22 mouse cellular contexts compared by ENCODE assay signal in genomic region chr4:140402319-140402718, GRCm38 (mm10).
DNase-seq lines count a peak whose midpoint lies in the region; ATAC-seq and TF ChIP-seq lines count a peak whose summit lies in the region.
"Had no signal": no experiment of that assay in that cellular context is flagged by ENCODE, and none has a peak within 500 bp of the region (broad histone marks: within the 10 kb centered on the region; RNA-seq: fewer than 3 reads in every experiment).

No protein-coding gene starts in this region.

- peaks cover 27% of the 10 kb centered on the region for H3K4me1 ChIP-seq in forebrain, embryonic 12.5 days
- H3K4me1 ChIP-seq in forebrain, embryonic 11.5 days (replicated peaks; ENCODE audit: control insufficient read depth, insufficient read depth, low read length), result peaks cover 6% of the 10 kb centered on the region; the same call in 1 of the 2 replicates
- no peaks in the 10 kb centered on the region for H3K4me1 ChIP-seq in hindbrain, postnatal 0 days (ENCODE audit: insufficient read depth, low read length)
- H3K4me1 ChIP-seq in hindbrain, embryonic 11.5 days (replicated peaks; ENCODE audit: control insufficient read depth, insufficient read depth, low read length), result peaks cover 5% of the 10 kb centered on the region; the same call in 1 of the 2 replicates
- peaks cover 11% of the 10 kb centered on the region; the same call in 1 of the 2 replicates for H3K4me1 ChIP-seq in heart, embryonic 12.5 days (replicated peaks)
- H3K4me1 ChIP-seq: limb, embryonic 15.5 days; lung, embryonic 15.5 days had no signal

- no peak overlapping the region for H3K4me3 ChIP-seq in forebrain, embryonic 12.5 days (replicated peaks)
- no peak overlapping the region for H3K4me3 ChIP-seq in forebrain, embryonic 11.5 days (ENCODE audit: low read depth, low read length)
- H3K4me3 ChIP-seq in hindbrain, postnatal 0 days (ENCODE audit: low read length), result no peak overlapping the region
- H3K4me3 ChIP-seq in hindbrain, embryonic 11.5 days (ENCODE audit: low read depth, low read length), result no peak overlapping the region
- H3K4me3 ChIP-seq in heart, embryonic 12.5 days, result no peak overlapping the region
- H3K4me3 ChIP-seq: gastrocnemius, adult 2 months; limb, embryonic 15.5 days; lung, embryonic 15.5 days had no signal

- DNase-seq in forebrain, embryonic 11.5 days (ENCODE audit: low spot score), result no peak
- peak; percentile 68 for DNase-seq in hindbrain, postnatal 0 days (ENCODE audit: low spot score)
- no peak for DNase-seq in hindbrain, embryonic 11.5 days (ENCODE audit: low spot score)
- DNase-seq in retina, postnatal 1 day, result peak; percentile 58
- no peak for DNase-seq in retina, embryonic 14.5 days (ENCODE audit: low spot score)
- DNase-seq: adrenal gland, postnatal 14 days; cerebellum, adult 8-10 months; gastrocnemius, adult 2 months; heart, postnatal 4 days; kidney, adult 18-20 months; layer of hippocampus, adult 9-11 months; lung, postnatal 36 days; right cerebral cortex, adult 18-20 months; right cerebral cortex, postnatal 4 days; thymus, postnatal 14 days had no signal

- no peak overlapping the region for H3K4me2 ChIP-seq in forebrain, embryonic 12.5 days
- H3K4me2 ChIP-seq in forebrain, embryonic 11.5 days (ENCODE audit: low read depth, low read length, severe bottlenecking), result no peak overlapping the region
- no peak overlapping the region for H3K4me2 ChIP-seq in hindbrain, postnatal 0 days (ENCODE audit: low read depth, low read length)
- H3K4me2 ChIP-seq in hindbrain, embryonic 11.5 days (replicated peaks; ENCODE audit: low read depth, low read length), result no peak overlapping the region
- no peak overlapping the region for H3K4me2 ChIP-seq in heart, embryonic 12.5 days
- H3K4me2 ChIP-seq: limb, embryonic 15.5 days; lung, embryonic 15.5 days had no signal

- H3K9me3 ChIP-seq in forebrain, embryonic 12.5 days, result no peaks in the 10 kb centered on the region
- H3K9me3 ChIP-seq in forebrain, embryonic 11.5 days (ENCODE audit: control insufficient read depth, low read length), result no peaks in the 10 kb centered on the region
- no peaks in the 10 kb centered on the region for H3K9me3 ChIP-seq in hindbrain, postnatal 0 days (ENCODE audit: low read length)
- no peaks in the 10 kb centered on the region for H3K9me3 ChIP-seq in hindbrain, embryonic 11.5 days (ENCODE audit: control insufficient read depth, low read length)
- H3K9me3 ChIP-seq in heart, embryonic 12.5 days (replicated peaks), result no peaks in the 10 kb centered on the region
- H3K9me3 ChIP-seq: limb, embryonic 15.5 days; lung, embryonic 15.5 days had no signal

- peak overlapping the region; percentile 47; the same call in 1 of the 2 replicates for H3K27ac ChIP-seq in forebrain, embryonic 12.5 days
- H3K27ac ChIP-seq in forebrain, embryonic 11.5 days (ENCODE audit: low read depth, low read length), result no peak overlapping the region
- no peak overlapping the region; the same call in 1 of the 2 replicates for H3K27ac ChIP-seq in hindbrain, postnatal 0 days
- H3K27ac ChIP-seq in hindbrain, embryonic 11.5 days (ENCODE audit: low read depth, low read length), result no peak overlapping the region
- H3K27ac ChIP-seq in heart, embryonic 12.5 days (ENCODE audit: poor library complexity, severe bottlenecking), result no peak overlapping the region
- H3K27ac ChIP-seq: gastrocnemius, adult 2 months; limb, embryonic 15.5 days; liver, embryonic 14.5 days; lung, embryonic 15.5 days had no signal

- ATAC-seq in forebrain, embryonic 12.5 days (ENCODE audit: low FRiP score), result no peak
- ATAC-seq in forebrain, embryonic 11.5 days (replicated peaks; ENCODE audit: low FRiP score), result no peak
- ATAC-seq in hindbrain, postnatal 0 days, result 0 out of 2 replicates have a peak, but pooled peaks have one; percentile 24
- no peak for ATAC-seq in hindbrain, embryonic 11.5 days (ENCODE audit: low FRiP score)
- ATAC-seq in heart, embryonic 12.5 days (ENCODE audit: insufficient number of reproducible peaks, low FRiP score), result no peak
- ATAC-seq: CD4-positive, CD25-positive, alpha-beta regulatory T cell, adult 4 months; inflammation-experienced regulatory T-cells, adult 6 months had no signal

- WGBS in forebrain, embryonic 12.5 days, result 71% methylated on average over 7 of the region's 7 CpGs
- 82% methylated on average over 7 of the region's 7 CpGs for WGBS in forebrain, embryonic 11.5 days
- WGBS in hindbrain, postnatal 0 days, result 38% methylated on average over 7 of the region's 7 CpGs
- WGBS in hindbrain, embryonic 11.5 days, result 73% methylated on average over 7 of the region's 7 CpGs
- 72% methylated on average over 7 of the region's 7 CpGs for WGBS in heart, embryonic 12.5 days

- no peak overlapping the region for H3K9ac ChIP-seq in forebrain, embryonic 12.5 days
- H3K9ac ChIP-seq in forebrain, embryonic 11.5 days (ENCODE audit: low read length), result no peak overlapping the region
- no peak overlapping the region for H3K9ac ChIP-seq in hindbrain, postnatal 0 days (replicated peaks; ENCODE audit: low read length)
- no peak overlapping the region for H3K9ac ChIP-seq in hindbrain, embryonic 11.5 days (ENCODE audit: low read depth, low read length)
- H3K9ac ChIP-seq in heart, embryonic 12.5 days, result no peak overlapping the region
- H3K9ac ChIP-seq: limb, embryonic 15.5 days; liver, embryonic 14.5 days; lung, embryonic 15.5 days had no signal

- peaks cover 3% of the 10 kb centered on the region; the same call in 1 of the 2 replicates for H3K27me3 ChIP-seq in forebrain, embryonic 12.5 days
- no peaks in the 10 kb centered on the region for H3K27me3 ChIP-seq in forebrain, embryonic 11.5 days (ENCODE audit: control insufficient read depth, insufficient read depth, low read length)
- no peaks in the 10 kb centered on the region for H3K27me3 ChIP-seq in hindbrain, postnatal 0 days (ENCODE audit: insufficient read depth, low read length)
- H3K27me3 ChIP-seq in hindbrain, embryonic 11.5 days (ENCODE audit: control insufficient read depth, insufficient read depth, low read length), result no peaks in the 10 kb centered on the region
- H3K27me3 ChIP-seq in heart, embryonic 12.5 days (replicated peaks), result no peaks in the 10 kb centered on the region; the same call in 1 of the 2 replicates
- H3K27me3 ChIP-seq: limb, embryonic 15.5 days; lung, embryonic 15.5 days had no signal

- no peak for TF ChIP-seq CTCF in hindbrain, postnatal 0 days (IDR thresholded peaks at IDR 0.05; ENCODE audit: low read depth)

- H3K36me3 ChIP-seq in forebrain, embryonic 12.5 days (replicated peaks), result no peaks in the 10 kb centered on the region
- H3K36me3 ChIP-seq in forebrain, embryonic 11.5 days (ENCODE audit: control insufficient read depth, insufficient read depth, low read length), result no peaks in the 10 kb centered on the region
- no peaks in the 10 kb centered on the region for H3K36me3 ChIP-seq in hindbrain, postnatal 0 days (ENCODE audit: insufficient read depth, low read length)
- H3K36me3 ChIP-seq in hindbrain, embryonic 11.5 days (ENCODE audit: control insufficient read depth, insufficient read depth, low read length), result no peaks in the 10 kb centered on the region
- no peaks in the 10 kb centered on the region for H3K36me3 ChIP-seq in heart, embryonic 12.5 days
- H3K36me3 ChIP-seq: limb, embryonic 15.5 days; lung, embryonic 15.5 days had no signal

Comparison
In these comparisons a context has a peak if more than half of its experiments do, and no peak if none do; other contexts are left out.
1. DNase-seq: peak in hindbrain, postnatal 0 days (single experiment) and retina, postnatal 1 day (single experiment); none in forebrain, embryonic 11.5 days (single experiment), hindbrain, embryonic 11.5 days (single experiment) and retina, embryonic 14.5 days (single experiment).